Mouse (Mus musculus) MEL (cell line): ENCODE data around the gene Arhgap30. TPM values are rescaled to one million over a fixed set of nuclear protein-coding genes. Genes with fewer than 3 reads are reported as not detected.

ENCODE experiments used
- DNase-seq: peaks from one replicate; pipeline ENCODE4 v3.0.0; 2011; ENCODE audit warnings: low read depth, low spot score
- H3K27ac ChIP-seq: 2 replicates; pipeline ENCODE4 v1.5.1; 2012; ENCODE audit warnings: low read depth, mild to moderate bottlenecking, control low read depth, low read length, moderate library complexity; ENCODE audit not compliant: control insufficient read depth
- H3K27me3 ChIP-seq, 2 experiments: fragments of 150-350 bp in 1 of 2; sonication (generic) in 1 of 2; 2 replicates each; pipeline ENCODE4 v1.6.1; 2012; ENCODE audit warnings: low read length in 2 of 2, mild to moderate bottlenecking in 2 of 2, improper control_type of control experiment in 1 of 2, moderate library complexity in 1 of 2; ENCODE audit not compliant: insufficient read depth in 2 of 2, control insufficient read depth in 1 of 2
- H3K36me3 ChIP-seq, 2 experiments: 2 replicates each; pipeline ENCODE4 v1.6.1; 2012 to 2014; ENCODE audit warnings: low read length in 2 of 2, improper control_type of control experiment in 1 of 2, inconsistent platforms in 1 of 2, mild to moderate bottlenecking in 1 of 2; ENCODE audit not compliant: insufficient read depth in 2 of 2, control insufficient read depth in 1 of 2
- H3K4me1 ChIP-seq, 2 experiments: fragments of 150-350 bp in 1 of 2; sonication (generic) in 1 of 2; 2 replicates each; pipeline ENCODE4 v1.6.1; 2012; ENCODE audit warnings: low read length in 2 of 2, improper control_type of control experiment in 1 of 2, mild to moderate bottlenecking in 1 of 2; ENCODE audit not compliant: insufficient read depth in 2 of 2, control insufficient read depth in 1 of 2
- H3K4me3 ChIP-seq, 2 experiments: fragments of 150-350 bp in 1 of 2; sonication (generic) in 1 of 2; 2 replicates each; pipeline ENCODE4 v1.5.1; 2012; ENCODE audit warnings: low read depth in 2 of 2, low read length in 2 of 2, mild to moderate bottlenecking in 2 of 2, moderate library complexity in 2 of 2, control low read depth in 1 of 2, improper control_type of control experiment in 1 of 2; ENCODE audit not compliant: control insufficient read depth in 1 of 2, insufficient read depth in 1 of 2
- H3K79me2 ChIP-seq: 2 replicates; pipeline ENCODE4 v1.6.1; 2012; ENCODE audit warnings: mild to moderate bottlenecking, low read length, moderate library complexity; ENCODE audit not compliant: control insufficient read depth, poor library complexity, insufficient read depth
- H3K9ac ChIP-seq: 2 replicates; pipeline ENCODE4 v1.6.1; 2012; ENCODE audit warnings: low read depth, mild to moderate bottlenecking, control low read depth, low read length, moderate library complexity; ENCODE audit not compliant: control insufficient read depth, poor library complexity, severe bottlenecking
- H3K9me3 ChIP-seq: fragments of 150-350 bp; sonication (generic); replicated peaks from 2 replicates; pipeline ENCODE4 v1.6.1; 2012; ENCODE audit warnings: mild to moderate bottlenecking, low read length, improper control_type of control experiment, moderate library complexity; ENCODE audit not compliant: insufficient read depth
- CHD1 ChIP-seq: IDR thresholded peaks from 2 replicates; pipeline ENCODE4 v1.6.1; 2012; ENCODE audit warnings: low read depth, mild to moderate bottlenecking, inconsistent platforms, low read length, improper control_type of control experiment
- GATA1 ChIP-seq: IDR thresholded peaks from 2 replicates; pipeline ENCODE4 v1.6.1; 2011; ENCODE audit warnings: low read depth, low read length, improper control_type of control experiment
- HCFC1 ChIP-seq: IDR thresholded peaks from 2 replicates; pipeline ENCODE4 v1.6.1; 2012; ENCODE audit warnings: low read depth, mild to moderate bottlenecking, inconsistent platforms, low read length, improper control_type of control experiment, moderate library complexity
- MAFK ChIP-seq: IDR thresholded peaks from 2 replicates; pipeline ENCODE4 v1.6.1; 2011; ENCODE audit warnings: low read depth, mild to moderate bottlenecking, low read length, improper control_type of control experiment, borderline replicate concordance
- MAX ChIP-seq: IDR thresholded peaks from 2 replicates; pipeline ENCODE4 v1.6.1; 2011; ENCODE audit warnings: low read length, improper control_type of control experiment
- MAZ ChIP-seq: IDR thresholded peaks from 2 replicates; pipeline ENCODE4 v1.6.1; 2012; ENCODE audit warnings: low read depth, mild to moderate bottlenecking, inconsistent platforms, low read length, improper control_type of control experiment
- MEF2A ChIP-seq: IDR thresholded peaks from 2 replicates; pipeline ENCODE4 v1.6.1; 2014; ENCODE audit warnings: low read depth, mild to moderate bottlenecking, inconsistent platforms, low read length, improper control_type of control experiment; ENCODE audit not compliant: poor library complexity, insufficient replicate concordance, severe bottlenecking; ENCODE audit errors: extremely low read depth
- MYC ChIP-seq: IDR thresholded peaks from 2 replicates; pipeline ENCODE4 v1.6.1; 2011; ENCODE audit warnings: low read depth, mild to moderate bottlenecking, low read length, improper control_type of control experiment, moderate library complexity
- NELFE ChIP-seq: IDR thresholded peaks from 2 replicates; pipeline ENCODE4 v1.6.1; 2011; ENCODE audit warnings: low read depth, low read length, improper control_type of control experiment
- NRF1 ChIP-seq: IDR thresholded peaks from 2 replicates; pipeline ENCODE4 v1.6.1; 2014; ENCODE audit warnings: low read depth, mild to moderate bottlenecking, inconsistent platforms, low read length, improper control_type of control experiment, moderate library complexity; ENCODE audit not compliant: poor library complexity, insufficient read depth, severe bottlenecking
- POLR2A ChIP-seq, 2 experiments: IDR thresholded peaks; 2 replicates each; pipeline ENCODE4 v1.6.1; 2011 to 2012; ENCODE audit warnings: low read length in 2 of 2, mild to moderate bottlenecking in 2 of 2, control low read depth in 1 of 2, improper control_type of control experiment in 1 of 2, low read depth in 1 of 2, moderate library complexity in 1 of 2; ENCODE audit not compliant: control insufficient read depth in 1 of 2, insufficient read depth in 1 of 2, poor library complexity in 1 of 2
- POLR2AphosphoS2 ChIP-seq: IDR thresholded peaks from 2 replicates; pipeline ENCODE4 v1.6.1; 2011; ENCODE audit warnings: low read length, improper control_type of control experiment
- POLR2AphosphoS5 ChIP-seq: IDR thresholded peaks from 2 replicates; pipeline ENCODE4 v1.6.1; 2012; ENCODE audit warnings: low read depth, borderline replicate concordance, mild to moderate bottlenecking, inconsistent platforms, low read length, moderate library complexity, mixed read lengths
- RAD21 ChIP-seq: IDR thresholded peaks from 2 replicates; pipeline ENCODE4 v1.6.1; 2011; ENCODE audit warnings: mild to moderate bottlenecking, low read depth, low read length, improper control_type of control experiment
- RCOR1 ChIP-seq: IDR thresholded peaks from 2 replicates; pipeline ENCODE4 v1.6.1; 2012; ENCODE audit warnings: low read depth, mild to moderate bottlenecking, inconsistent platforms, low read length, improper control_type of control experiment
- SMC3 ChIP-seq: IDR thresholded peaks from 2 replicates; pipeline ENCODE4 v1.6.1; 2011; ENCODE audit warnings: low read depth, low read length, improper control_type of control experiment
- TAL1 ChIP-seq: IDR thresholded peaks from 2 replicates; pipeline ENCODE4 v1.6.1; 2012; ENCODE audit warnings: mild to moderate bottlenecking, inconsistent platforms, low read length, moderate library complexity, mixed read lengths
- TBP ChIP-seq: IDR thresholded peaks from 2 replicates; pipeline ENCODE4 v1.8.0; 2011; ENCODE audit warnings: low read depth, low read length, improper control_type of control experiment
- TCF12 ChIP-seq: IDR thresholded peaks from 2 replicates; pipeline ENCODE4 v1.6.1; 2014; ENCODE audit warnings: low read depth, mild to moderate bottlenecking, inconsistent platforms, low read length, improper control_type of control experiment, moderate library complexity
- USF1 ChIP-seq: IDR thresholded peaks from 2 replicates; pipeline ENCODE4 v1.6.1; 2014; ENCODE audit warnings: low read depth, mild to moderate bottlenecking, inconsistent platforms, low read length, improper control_type of control experiment, moderate library complexity
- ZC3H11A ChIP-seq: IDR thresholded peaks from 2 replicates; pipeline ENCODE4 v1.6.1; 2012; ENCODE audit warnings: low read depth, mild to moderate bottlenecking, inconsistent platforms, low read length, improper control_type of control experiment
- ZMIZ1 ChIP-seq: IDR thresholded peaks from 2 replicates; pipeline ENCODE4 v1.6.1; 2012; ENCODE audit warnings: low read depth, mild to moderate bottlenecking, inconsistent platforms, low read length, improper control_type of control experiment, moderate library complexity
- ZNF384 ChIP-seq: IDR thresholded peaks from 2 replicates; pipeline ENCODE4 v1.6.1; 2012; ENCODE audit warnings: low read depth, mild to moderate bottlenecking, inconsistent platforms, low read length, improper control_type of control experiment
- polyA plus RNA-seq, 2 experiments: library from polyadenylated mRNA; stranded (reverse) in 1 of 2; unstranded in 1 of 2; fragments of >175 nt in 1 of 2; fragments of >200 nt in 1 of 2; gene quantifications; 2 replicates each; pipeline versions ENCODE4 v1.2.1 to v1.2.4; 2012; ENCODE audit warnings: low replicate concordance in 2 of 2, low read depth in 1 of 2; ENCODE audit not compliant: insufficient read length in 2 of 2, insufficient read depth in 1 of 2, missing spikeins in 1 of 2
- total RNA-seq: library from RNA; depleted of rRNA; stranded (reverse); fragments of 300-350 nt; gene quantifications from 2 replicates; pipeline ENCODE4 v1.2.3, GENCODE M21; 2012

Gene Arhgap30
- total and polyA plus RNA-seq, 3 experiments: 31.0 to 41.2 TPM; not detected in 1

GRCm38 (mm10) chr1:171451001-171451400, 62.2 kb downstream of the Arhgap30 start:
- Histone ChIP-seq H3K9ac (no peak overlapping the region), H3K4me1 (no peaks in the 10 kb centered on the region), H3K79me2 (no peaks in the 10 kb centered on the region), H3K27me3 (peaks cover 0 to 4% of the 10 kb centered on the region in 2 experiments; a peak in 2 of 4 replicates), H3K27ac (no peak overlapping the region), H3K4me3 (no peak overlapping the region), H3K36me3 (no peaks in the 10 kb centered on the region), H3K9me3 (no peaks in the 10 kb centered on the region)
- no peak for TF ChIP-seq MEF2A
- no peak for TF ChIP-seq POLR2AphosphoS2
- TF ChIP-seq HCFC1: no peak
- TF ChIP-seq TBP: no peak
- no peak for TF ChIP-seq ZNF384
- no peak for TF ChIP-seq ZC3H11A
- TF ChIP-seq ZMIZ1: no peak
- no peak for TF ChIP-seq RCOR1
- TF ChIP-seq MYC: no peak
- no peak for TF ChIP-seq CHD1
- no peak for TF ChIP-seq MAFK
- TF ChIP-seq USF1: no peak
- no peak for DNase-seq

- Histone ChIP-seq H3K36me3 (no peaks in the 10 kb centered on the region), H3K79me2 (no peaks in the 10 kb centered on the region), H3K27me3 (peaks cover 0 to 4% of the 10 kb centered on the region in 2 experiments; a peak in 2 of 4 replicates), H3K9ac (no peak overlapping the region), H3K4me3 (no peak overlapping the region), H3K4me1 (no peaks in the 10 kb centered on the region)
- TF ChIP-seq SMC3 (no peak), GATA1 (no peak), POLR2A (IDR thresholded peaks at IDR 0.05; ENCODE audit: control insufficient read depth in 1 of 2, insufficient read depth in 1 of 2, low read depth in 1 of 2, low read length in 2 of 2, poor library complexity in 1 of 2) (no peak), MEF2A (no peak), RAD21 (no peak), MAZ (no peak), RCOR1 (no peak), TCF12 (no peak), ZC3H11A (no peak), MYC (no peak), CHD1 (no peak), NELFE (no peak), HCFC1 (no peak), MAX (no peak), POLR2AphosphoS5 (no peak), NRF1 (no peak), ZMIZ1 (no peak), TAL1 (no peak)
- TF ChIP-seq, all 39 proteins: peak for 0
- Histone ChIP-seq H3K27ac (no peak overlapping the region), H3K9me3 (no peaks in the 10 kb centered on the region)
- DNase-seq: no peak
Observed at GRCm38 (mm10) chr1:171452522-171452921, 63.8 kb downstream of the Arhgap30 start.
